Mouse (Mus musculus): Measurements from ENCODE around the gene March7. TPM values are rescaled to one million over a fixed set of nuclear protein-coding genes. Genes with fewer than 3 reads are reported as not detected.

Gene March7
- polyA plus RNA-seq, 1 experiment from 2014 or later: 67.4 TPM

GRCm38 (mm10) chr2:60196841-60197240 is 12.8 kb upstream of the March7 start:
- H3K9me3 ChIP-seq (replicated peaks): no peaks in the 10 kb centered on the region
- H3K4me3 ChIP-seq: no peak overlapping the region
- no peaks in the 10 kb centered on the region for H3K4me1 ChIP-seq
- H3K27ac ChIP-seq (replicated peaks): no peak overlapping the region
- WGBS: 68% methylated on average over 1 of the region's 1 CpGs
- H3K27me3 ChIP-seq (ENCODE audit: low read depth, poor library complexity, severe bottlenecking): no peaks in the 10 kb centered on the region
- no peaks in the 10 kb centered on the region for H3K36me3 ChIP-seq
- DNase-seq (ENCODE audit: low spot score): no peak

DNA sequence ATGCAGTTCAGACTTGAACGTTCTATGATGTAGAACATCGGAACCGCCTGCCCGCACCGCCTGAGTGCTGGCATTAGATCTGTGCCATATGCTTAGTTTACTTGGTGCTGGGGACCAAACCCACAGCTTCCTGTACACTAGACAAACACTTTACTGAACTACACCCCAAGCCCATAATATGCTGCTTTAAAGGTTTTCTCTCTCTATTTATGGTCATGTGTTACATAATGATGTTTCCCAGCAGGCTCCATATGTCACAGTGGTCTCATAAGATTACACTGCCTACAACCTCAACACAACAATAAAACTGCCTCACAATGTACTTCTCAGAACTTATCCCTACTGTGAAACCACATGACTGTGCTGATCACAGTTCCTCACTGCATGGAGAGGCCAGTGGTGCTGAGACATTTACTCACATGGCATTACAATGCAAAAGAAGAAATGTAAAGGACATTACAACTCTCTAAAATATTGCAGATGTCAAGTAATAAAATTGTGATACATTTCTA is 9.6 kb upstream of the March7 start:
- Histone ChIP-seq H3K9me3 (replicated peaks) (no peaks in the 10 kb centered on the region), H3K4me3 (no peak overlapping the region), H3K4me1 (no peaks in the 10 kb centered on the region), H3K27ac (replicated peaks) (no peak overlapping the region), H3K36me3 (peaks cover 8% of the 10 kb centered on the region), H3K27me3 (ENCODE audit: low read depth, poor library complexity, severe bottlenecking) (no peaks in the 10 kb centered on the region)
- DNase-seq (ENCODE audit: low spot score): no peak
- WGBS: 96% methylated on average over 5 of the region's 5 CpGs

- H3K27me3 ChIP-seq (ENCODE audit: low read depth, poor library complexity, severe bottlenecking): no peaks in the 10 kb centered on the region
- H3K9me3 ChIP-seq (replicated peaks): no peaks in the 10 kb centered on the region
- no peak overlapping the region for H3K27ac ChIP-seq (replicated peaks)
- peak; percentile 58 for DNase-seq (ENCODE audit: low spot score)
- 53% methylated on average over 8 of the region's 8 CpGs for WGBS
- H3K4me1 ChIP-seq: no peaks in the 10 kb centered on the region
- H3K4me3 ChIP-seq: no peak overlapping the region
- peaks cover 13% of the 10 kb centered on the region for H3K36me3 ChIP-seq
These were observed 9.0 kb upstream of the March7 start for GRCm38 (mm10) chr2:60200667-60201066.

DNA sequence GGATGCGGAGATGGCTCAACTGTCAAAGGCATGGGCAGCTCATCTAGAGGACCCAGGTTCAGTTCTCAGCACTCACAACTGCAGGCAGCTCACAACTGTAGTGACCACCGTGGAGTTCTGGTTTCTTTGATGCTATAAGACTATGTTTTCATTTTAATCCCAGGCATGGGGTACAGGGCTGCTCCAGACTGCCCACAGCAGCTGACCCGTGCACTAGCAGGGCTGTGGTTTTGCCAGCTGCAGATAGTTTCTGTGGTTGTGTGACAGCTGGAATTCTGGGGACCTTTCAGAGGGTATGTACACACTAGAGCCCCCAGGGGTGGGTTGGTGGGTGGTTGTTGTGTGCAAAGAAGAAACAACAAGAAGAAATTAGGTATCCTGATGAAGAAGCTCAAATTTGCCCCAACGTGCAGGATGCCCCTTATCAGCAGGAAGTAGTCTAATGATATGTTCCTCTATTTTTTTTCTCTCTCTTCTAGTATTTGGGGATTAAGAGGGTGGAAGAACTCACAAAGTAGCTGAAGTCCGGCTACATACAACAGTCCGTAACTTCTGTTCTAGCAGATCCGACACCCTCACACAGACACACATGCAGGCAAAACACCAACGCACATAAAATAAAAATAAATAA is 6.7 kb upstream of the March7 start:
- H3K9me3 ChIP-seq (replicated peaks): no peaks in the 10 kb centered on the region
- H3K27ac ChIP-seq (replicated peaks): no peak overlapping the region
- no peaks in the 10 kb centered on the region for H3K27me3 ChIP-seq (ENCODE audit: low read depth, poor library complexity, severe bottlenecking)
- DNase-seq (ENCODE audit: low spot score): no peak
- WGBS: 88% methylated on average over 8 of the region's 8 CpGs
- H3K4me3 ChIP-seq: no peak overlapping the region
- peaks cover 4% of the 10 kb centered on the region for H3K4me1 ChIP-seq
- peaks cover 16% of the 10 kb centered on the region for H3K36me3 ChIP-seq

DNA sequence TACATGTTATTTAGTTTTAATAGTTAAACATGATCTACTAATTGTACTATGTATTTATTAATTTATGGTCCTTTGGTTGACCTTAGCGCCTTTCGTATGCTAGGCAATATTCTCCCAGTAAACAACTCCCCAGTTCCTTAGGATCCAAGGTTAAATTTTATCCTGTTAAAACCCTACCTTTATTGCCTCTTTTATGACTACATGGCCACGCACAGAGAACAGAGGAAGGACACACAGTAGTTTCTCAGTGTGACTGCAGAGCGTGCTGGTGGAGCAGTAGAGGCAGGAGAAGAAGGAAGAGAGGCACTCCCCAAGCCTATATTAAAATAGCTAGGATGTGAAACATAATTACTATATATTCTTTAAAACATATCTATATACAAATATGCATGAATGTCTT is 6.0 kb upstream of the March7 start:
- Histone ChIP-seq H3K27ac (replicated peaks) (no peak overlapping the region), H3K36me3 (peaks cover 16% of the 10 kb centered on the region), H3K27me3 (ENCODE audit: low read depth, poor library complexity, severe bottlenecking) (no peaks in the 10 kb centered on the region), H3K4me1 (peaks cover 8% of the 10 kb centered on the region), H3K4me3 (no peak overlapping the region), H3K9me3 (replicated peaks) (no peaks in the 10 kb centered on the region)
- DNase-seq (ENCODE audit: low spot score): no peak
- WGBS: 94% methylated on average over 4 of the region's 4 CpGs

DNA sequence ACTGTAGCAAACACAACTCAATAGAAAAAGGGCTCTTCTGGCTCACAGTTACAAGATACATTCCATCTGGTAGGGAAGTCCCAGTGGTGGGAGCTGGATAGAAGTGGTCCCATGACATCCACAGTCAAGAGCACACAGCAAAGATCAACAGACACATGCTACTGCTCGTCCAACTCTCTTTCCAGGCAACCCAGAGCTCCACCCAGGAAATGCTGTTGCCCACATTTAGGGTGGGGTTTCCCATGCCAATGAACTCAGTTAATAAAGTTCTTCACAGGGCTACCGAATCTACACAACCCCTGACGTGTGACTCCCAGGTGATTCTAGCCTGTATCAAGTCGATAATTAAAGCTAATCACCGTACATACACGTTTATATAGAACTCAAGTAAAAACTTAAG is 5.5 kb upstream of the March7 start:
- Histone ChIP-seq H3K36me3 (peaks cover 16% of the 10 kb centered on the region), H3K27ac (replicated peaks) (no peak overlapping the region), H3K9me3 (replicated peaks) (no peaks in the 10 kb centered on the region), H3K4me3 (no peak overlapping the region), H3K27me3 (ENCODE audit: low read depth, poor library complexity, severe bottlenecking) (no peaks in the 10 kb centered on the region), H3K4me1 (peaks cover 10% of the 10 kb centered on the region)
- WGBS: 86% methylated on average over 6 of the region's 6 CpGs
- DNase-seq (ENCODE audit: low spot score): no peak

- Histone ChIP-seq H3K4me1 (peaks cover 13% of the 10 kb centered on the region), H3K36me3 (peaks cover 16% of the 10 kb centered on the region), H3K27ac (replicated peaks) (no peak overlapping the region), H3K4me3 (no peak overlapping the region), H3K27me3 (ENCODE audit: low read depth, poor library complexity, severe bottlenecking) (no peaks in the 10 kb centered on the region), H3K9me3 (replicated peaks) (no peaks in the 10 kb centered on the region)
- 84% methylated on average over 6 of the region's 6 CpGs for WGBS
- no peak for DNase-seq (ENCODE audit: low spot score)
These were observed 3.9 kb upstream of the March7 start for GRCm38 (mm10) chr2:60205795-60206194.

DNA sequence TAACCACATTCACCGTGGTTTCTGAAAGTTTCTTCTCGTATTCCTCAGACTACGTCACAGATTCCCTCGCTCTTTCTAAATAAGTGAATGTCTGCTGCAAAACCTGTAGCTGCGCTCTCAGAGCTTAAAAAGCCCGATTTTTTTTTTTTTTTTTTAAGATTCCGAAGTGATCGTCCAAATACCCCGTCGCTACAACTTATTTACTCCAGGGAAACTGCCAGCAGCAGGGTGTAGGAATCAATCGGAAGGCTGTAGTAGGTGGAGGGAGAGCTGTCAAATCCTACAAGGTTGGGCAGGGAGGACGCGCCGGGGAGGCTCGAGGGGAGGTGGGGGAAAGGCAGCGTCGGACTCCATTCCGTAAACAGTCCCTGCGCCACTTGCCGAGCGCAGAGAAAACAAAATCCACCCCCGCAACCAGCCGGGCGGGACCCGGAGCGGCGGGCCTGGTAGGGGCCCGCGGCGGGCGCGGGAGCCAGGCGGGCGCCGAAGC is 520 bp upstream of the March7 start:
- peak; percentile 68 for DNase-seq (ENCODE audit: low spot score)
- Histone ChIP-seq H3K4me1 (peaks cover 30% of the 10 kb centered on the region), H3K27me3 (ENCODE audit: low read depth, poor library complexity, severe bottlenecking) (no peaks in the 10 kb centered on the region), H3K27ac (replicated peaks) (peak overlapping the region; percentile 99), H3K4me3 (peak overlapping the region; percentile 90), H3K36me3 (peaks cover 38% of the 10 kb centered on the region), H3K9me3 (replicated peaks) (no peaks in the 10 kb centered on the region)
- WGBS: under 1% methylated on average over 35 of the region's 35 CpGs

DNA sequence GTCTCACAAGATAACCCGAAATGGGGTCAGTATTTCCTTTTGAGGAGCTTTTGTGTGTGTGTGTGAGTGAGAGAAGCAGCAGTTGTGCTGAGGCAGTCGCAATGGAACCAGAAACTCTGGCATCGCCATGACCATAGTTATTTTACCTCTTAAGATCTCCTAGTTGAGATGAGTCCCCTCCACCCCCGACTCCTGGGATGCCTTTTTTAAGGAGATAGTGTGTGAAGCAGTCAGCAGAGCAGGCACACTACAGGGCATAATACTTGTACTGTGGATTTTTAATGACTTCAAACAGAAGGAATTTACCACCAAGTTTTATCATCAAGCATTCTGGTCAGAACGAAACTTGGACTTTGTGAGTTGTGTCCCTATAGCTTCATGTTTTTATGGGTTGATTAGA is 1.1 kb downstream of the March7 start:
- H3K4me3 ChIP-seq: peak overlapping the region; percentile 90
- 37% methylated on average over 5 of the region's 5 CpGs for WGBS
- peaks cover 39% of the 10 kb centered on the region for H3K36me3 ChIP-seq
- no peak for DNase-seq (ENCODE audit: low spot score)
- peaks cover 30% of the 10 kb centered on the region for H3K4me1 ChIP-seq
- H3K27ac ChIP-seq (replicated peaks): peak overlapping the region; percentile 99
- H3K9me3 ChIP-seq (replicated peaks): no peaks in the 10 kb centered on the region
- no peaks in the 10 kb centered on the region for H3K27me3 ChIP-seq (ENCODE audit: low read depth, poor library complexity, severe bottlenecking)

- Histone ChIP-seq H3K9me3 (replicated peaks) (no peaks in the 10 kb centered on the region), H3K4me3 (no peak overlapping the region), H3K27ac (replicated peaks) (no peak overlapping the region), H3K27me3 (ENCODE audit: low read depth, poor library complexity, severe bottlenecking) (no peaks in the 10 kb centered on the region), H3K4me1 (peaks cover 30% of the 10 kb centered on the region), H3K36me3 (peaks cover 54% of the 10 kb centered on the region)
- DNase-seq (ENCODE audit: low spot score): no peak
These were observed 2.8 kb downstream of the March7 start for GRCm38 (mm10) chr2:60212488-60212887.

- Histone ChIP-seq H3K27me3 (ENCODE audit: low read depth, poor library complexity, severe bottlenecking) (no peaks in the 10 kb centered on the region), H3K4me3 (no peak overlapping the region), H3K9me3 (replicated peaks) (no peaks in the 10 kb centered on the region), H3K36me3 (peaks cover 75% of the 10 kb centered on the region), H3K4me1 (peaks cover 20% of the 10 kb centered on the region), H3K27ac (replicated peaks) (no peak overlapping the region)
- DNase-seq (ENCODE audit: low spot score): no peak
- 92% methylated on average over 2 of the region's 2 CpGs for WGBS
These were observed 5.0 kb downstream of the March7 start for GRCm38 (mm10) chr2:60214683-60215082.

- H3K4me3 ChIP-seq: no peak overlapping the region
- H3K27ac ChIP-seq (replicated peaks): no peak overlapping the region
- peaks cover 8% of the 10 kb centered on the region for H3K4me1 ChIP-seq
- peaks cover 74% of the 10 kb centered on the region for H3K36me3 ChIP-seq
- 95% methylated on average over 4 of the region's 4 CpGs for WGBS
- no peak for DNase-seq (ENCODE audit: low spot score)
- no peaks in the 10 kb centered on the region for H3K27me3 ChIP-seq (ENCODE audit: low read depth, poor library complexity, severe bottlenecking)
- H3K9me3 ChIP-seq (replicated peaks): no peaks in the 10 kb centered on the region
These were observed 7.0 kb downstream of the March7 start for GRCm38 (mm10) chr2:60216547-60217153.

- no peaks in the 10 kb centered on the region for H3K27me3 ChIP-seq (ENCODE audit: low read depth, poor library complexity, severe bottlenecking)
- H3K4me3 ChIP-seq: no peak overlapping the region
- 90% methylated on average over 6 of the region's 6 CpGs for WGBS
- peaks cover 69% of the 10 kb centered on the region for H3K36me3 ChIP-seq
- no peak for DNase-seq (ENCODE audit: low spot score)
- H3K9me3 ChIP-seq (replicated peaks): no peaks in the 10 kb centered on the region
- 0 out of 2 replicates have a peak, but pooled peaks cover under 1% of the 10 kb centered on the region for H3K4me1 ChIP-seq
- no peak overlapping the region for H3K27ac ChIP-seq (replicated peaks)
These were observed 7.9 kb downstream of the March7 start for GRCm38 (mm10) chr2:60217620-60218019.
